Mouse (Mus musculus) ES-E14 (cell line): ENCODE measurements around the gene Htr5a.

Experiments
- CHD2 ChIP-seq: IDR thresholded peaks from 2 replicates; pipeline ENCODE4 v1.6.1; 2014; ENCODE audit warnings: mild to moderate bottlenecking, low read depth, low read length, inconsistent platforms
- MAFK ChIP-seq: IDR thresholded peaks from 2 replicates; pipeline ENCODE4 v1.6.1; 2014; ENCODE audit warnings: mild to moderate bottlenecking, low read depth, low read length, inconsistent platforms; ENCODE audit not compliant: insufficient read depth

GRCm38 (mm10) chr5:27842671-27843320 is 847 bp downstream of the Htr5a start:
- TF ChIP-seq MAFK (no peak), CHD2 (no peak)
